Mouse (Mus musculus) stomach, postnatal 0 days (tissue): ENCODE measurements around the gene Rassf8.

Experiments
- CTCF ChIP-seq: IDR thresholded peaks from 2 replicates; pipeline ENCODE4 v1.5.1; 2016; ENCODE audit warnings: antibody characterized with exemption, low read depth, mild to moderate bottlenecking, moderate library complexity
- EP300 ChIP-seq: optimal IDR thresholded peaks from 2 replicates; pipeline ENCODE3; 2016; ENCODE audit warnings: antibody characterized with exemption

DNA sequence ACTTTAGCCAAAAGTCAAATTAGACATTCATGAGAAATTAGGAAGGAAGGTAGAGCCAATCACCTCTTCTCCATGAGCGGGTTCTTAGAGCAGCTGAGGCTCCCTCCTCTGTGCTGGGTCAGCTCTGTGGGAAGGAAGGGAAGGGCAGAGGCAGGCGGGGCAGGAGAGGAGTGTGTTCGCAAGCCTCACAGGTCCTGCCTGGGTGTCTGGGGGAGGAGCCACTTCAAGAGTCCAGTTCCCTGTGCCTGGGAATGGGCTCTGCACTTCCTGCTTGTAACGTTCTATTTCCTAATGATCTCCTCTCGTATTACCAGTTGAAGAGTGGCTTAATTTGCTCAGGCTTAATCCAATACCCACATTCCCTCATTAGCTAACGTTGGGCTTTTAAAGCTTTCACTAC is 32.8 kb downstream of the Rassf8 start:
- no peak for TF ChIP-seq CTCF
- no peak for TF ChIP-seq EP300
